Comparison of ENCODE assay signal across 23 mouse cellular contexts in genomic region chr14:48106453-48106852, GRCm38 (mm10). TPM values are rescaled to one million over a fixed set of nuclear protein-coding genes. Genes with fewer than 3 reads are reported as not detected.
DNase-seq lines count a peak whose midpoint lies in the region; ATAC-seq and TF ChIP-seq lines count a peak whose summit lies in the region.
"Had no signal": no experiment of that assay in that cellular context is flagged by ENCODE, and none has a peak within 500 bp of the region (broad histone marks: within the 10 kb centered on the region; RNA-seq: fewer than 3 reads in every experiment).

No protein-coding gene starts in this region.

- no peak overlapping the region for H3K4me2 ChIP-seq in midbrain, embryonic 11.5 days
- H3K4me2 ChIP-seq in midbrain, embryonic 14.5 days (ENCODE audit: low read length) = no peak overlapping the region
- no peak overlapping the region for H3K4me2 ChIP-seq in myocyte (ENCODE audit: low read depth)

- intact Hi-C loops in heart, postnatal 10 days (cut with DNase I) = no loop called here

- 82% methylated on average over 7 of the region's 7 CpGs for WGBS in midbrain, embryonic 11.5 days
- 88% methylated on average over 7 of the region's 7 CpGs for WGBS in midbrain, embryonic 14.5 days

- peaks cover 14% of the 10 kb centered on the region for H3K9me3 ChIP-seq in megakaryocyte, embryonic 14.5 days
- no peaks in the 10 kb centered on the region for H3K9me3 ChIP-seq in midbrain, embryonic 11.5 days (ENCODE audit: control insufficient read depth, low read length)
- H3K9me3 ChIP-seq in midbrain, embryonic 14.5 days (ENCODE audit: control insufficient read depth, low read length) = no peaks in the 10 kb centered on the region
- H3K9me3 ChIP-seq: G1E had no signal

- H3K36me3 ChIP-seq in megakaryocyte, embryonic 14.5 days (replicated peaks; ENCODE audit: low read length) = no peaks in the 10 kb centered on the region
- H3K36me3 ChIP-seq in midbrain, embryonic 11.5 days (ENCODE audit: control insufficient read depth, insufficient read depth, low read length) = no peaks in the 10 kb centered on the region
- no peaks in the 10 kb centered on the region for H3K36me3 ChIP-seq in midbrain, embryonic 14.5 days (ENCODE audit: control insufficient read depth, insufficient read depth, low read length)
- H3K36me3 ChIP-seq in myocyte (ENCODE audit: control insufficient read depth, insufficient read depth) = no peaks in the 10 kb centered on the region
- H3K36me3 ChIP-seq: G1E had no signal

- H3K27ac ChIP-seq in midbrain, embryonic 11.5 days (ENCODE audit: low read depth, low read length) = no peak overlapping the region
- H3K27ac ChIP-seq in midbrain, embryonic 14.5 days (replicated peaks; ENCODE audit: low read depth, low read length) = no peak overlapping the region

- H3K4me3 ChIP-seq in megakaryocyte, embryonic 14.5 days (replicated peaks) = peak overlapping the region; percentile 16
- H3K4me3 ChIP-seq in midbrain, embryonic 11.5 days (ENCODE audit: low read depth, low read length) = no peak overlapping the region
- no peak overlapping the region for H3K4me3 ChIP-seq in midbrain, embryonic 14.5 days (replicated peaks; ENCODE audit: low read depth, low read length)
- H3K4me3 ChIP-seq in myocyte = no peak overlapping the region

- no peaks in the 10 kb centered on the region for H3K79me2 ChIP-seq in myocyte (ENCODE audit: control insufficient read depth, insufficient read depth)

- no peak for ATAC-seq in megakaryocyte, adult 5-6 weeks (ENCODE audit: poor library complexity, severe bottlenecking)
- ATAC-seq in midbrain, embryonic 11.5 days (ENCODE audit: low FRiP score) = no peak
- no peak for ATAC-seq in midbrain, embryonic 14.5 days (ENCODE audit: low FRiP score, low TSS enrichment)
- ATAC-seq: activated CD4-positive, CD25-positive, alpha-beta regulatory T cell, adult 4 months; CD4-positive, CD25-positive, alpha-beta regulatory T cell, adult 4 months; Patski had no signal

- H3K27me3 ChIP-seq in megakaryocyte, embryonic 14.5 days (replicated peaks) = no peaks in the 10 kb centered on the region
- H3K27me3 ChIP-seq in midbrain, embryonic 11.5 days (ENCODE audit: control insufficient read depth, insufficient read depth, low read length) = no peaks in the 10 kb centered on the region
- H3K27me3 ChIP-seq in midbrain, embryonic 14.5 days (ENCODE audit: control insufficient read depth, insufficient read depth, low read length) = no peaks in the 10 kb centered on the region
- H3K27me3 ChIP-seq in myocyte (ENCODE audit: control insufficient read depth, insufficient read depth, insufficient read length) = no peaks in the 10 kb centered on the region
- H3K27me3 ChIP-seq: CH12.LX had no signal

- DNase-seq in heart, adult 11 months = peak; percentile 70
- DNase-seq in heart, postnatal 10 days = no peak
- DNase-seq in midbrain, embryonic 11.5 days (ENCODE audit: low spot score, missing footprints) = peak; percentile 23
- DNase-seq in midbrain, embryonic 14.5 days = no peak
- DNase-seq in right cerebral cortex, postnatal 14 days = no peak
- DNase-seq: adrenal gland, adult 2 months; adrenal gland, adult 8-10 months; adrenal gland, postnatal 10 days; adrenal gland, postnatal 14 days; adrenal gland, postnatal 25 days; adrenal gland, postnatal 36 days; B cell, adult 2 months; cerebellum, adult 11 months; cerebellum, adult 11-12 months had no signal

- H3ac ChIP-seq in myocyte (ENCODE audit: control insufficient read depth, insufficient read length) = no peak overlapping the region

- no peaks in the 10 kb centered on the region for H3K4me1 ChIP-seq in megakaryocyte, embryonic 14.5 days
- H3K4me1 ChIP-seq in midbrain, embryonic 11.5 days (ENCODE audit: control insufficient read depth, insufficient read depth, low read length) = no peaks in the 10 kb centered on the region
- H3K4me1 ChIP-seq in midbrain, embryonic 14.5 days (ENCODE audit: control insufficient read depth, insufficient read depth, low read length) = no peaks in the 10 kb centered on the region

- TF ChIP-seq POLR2A in myocyte (IDR thresholded peaks at IDR 0.05; ENCODE audit: insufficient read length, low read depth) = no peak

- H3K9ac ChIP-seq in midbrain, embryonic 11.5 days (ENCODE audit: low read length) = no peak overlapping the region
- no peak overlapping the region for H3K9ac ChIP-seq in midbrain, embryonic 14.5 days (replicated peaks; ENCODE audit: low read length)

TF ChIP-seq in myocyte, 11 proteins besides CTCF, POLR2A, EP300 and RAD21:
- TF ChIP-seq TCF3 (IDR thresholded peaks at IDR 0.05; ENCODE audit: insufficient read length, low read depth) (peak; percentile 55), MYOD1 (IDR thresholded peaks at IDR 0.05; ENCODE audit: control insufficient read depth in 1 of 3, insufficient read length in 2 of 3, low read depth in 2 of 3) (peak in 2 of 3 experiments; percentile 28 to 55), E2F4 (IDR thresholded peaks at IDR 0.05; ENCODE audit: insufficient read depth) (no peak), POLR2AphosphoS2 (IDR thresholded peaks at IDR 0.05; ENCODE audit: insufficient read length, low read depth) (no peak), MYOG (IDR thresholded peaks at IDR 0.05; ENCODE audit: control insufficient read depth in 1 of 3, insufficient read depth in 1 of 3, insufficient read length in 2 of 3, low read depth in 2 of 3) (peak; percentile 34 to 72 (median 71)), CEBPB (IDR thresholded peaks at IDR 0.05; ENCODE audit: insufficient read depth, poor library complexity, severe bottlenecking) (no peak), USF1 (IDR thresholded peaks at IDR 0.05; ENCODE audit: low read depth) (no peak), MAX (IDR thresholded peaks at IDR 0.05; ENCODE audit: low read depth) (no peak), SRF (IDR thresholded peaks at IDR 0.05; ENCODE audit: control insufficient read depth, insufficient read length, low read depth) (no peak)

RNA-seq across cellular contexts. Expression of gene Peli2, which starts 14.2 kb away (rescaled TPM):
- total RNA-seq in heart, postnatal 10 days (2021) = 10 to 100 TPM; 12.6 to 17.4 TPM
- 2.8 TPM in 1 of 2 replicates, not detected in the other for polyA plus RNA-seq in megakaryocyte, embryonic 14.5 days (2012; ENCODE audit: insufficient read depth, low replicate concordance)
- 9.6 and 9.7 TPM in 2 replicates for total RNA-seq in megakaryocyte, adult 5-6 weeks (2015)
- total RNA-seq in megakaryocyte, adult 5-6 weeks (2017) = 5.7 and 7.6 TPM in 2 replicates
- polyA plus RNA-seq in midbrain, embryonic 11.5 days (2014; fragmentation: Nextera tagmentation; extraction: Ambion mirVana) = 15.7 and 16.2 TPM in 2 replicates
- polyA plus RNA-seq in midbrain, embryonic 14.5 days (2014; fragmentation: Nextera tagmentation; extraction: Ambion mirVana) = 6.6 and 8.6 TPM in 2 replicates
- 15.8 TPM for polyA plus RNA-seq in myocyte (2012; fragmentation: generic; extraction: Trizol)
- total RNA-seq: CH12.LX, MEL had no signal
- polyA plus RNA-seq: G1E had no signal

Comparison
In these comparisons a context has a peak if more than half of its experiments do, and no peak if none do; other contexts are left out.
1. DNase-seq: peak in heart, adult 11 months (single experiment) and midbrain, embryonic 11.5 days (single experiment); none in heart, postnatal 10 days (0 of 2), midbrain, embryonic 14.5 days (single experiment) and right cerebral cortex, postnatal 14 days (single experiment).